Mouse (Mus musculus): ENCODE measurements around the gene Abcb9. TPM values are rescaled to one million over a fixed set of nuclear protein-coding genes. Genes with fewer than 3 reads are reported as not detected.

The Abcb9 gene
- 10 to 100 TPM; 54.8 to 62.4 TPM for total RNA-seq (2021)

DNA sequence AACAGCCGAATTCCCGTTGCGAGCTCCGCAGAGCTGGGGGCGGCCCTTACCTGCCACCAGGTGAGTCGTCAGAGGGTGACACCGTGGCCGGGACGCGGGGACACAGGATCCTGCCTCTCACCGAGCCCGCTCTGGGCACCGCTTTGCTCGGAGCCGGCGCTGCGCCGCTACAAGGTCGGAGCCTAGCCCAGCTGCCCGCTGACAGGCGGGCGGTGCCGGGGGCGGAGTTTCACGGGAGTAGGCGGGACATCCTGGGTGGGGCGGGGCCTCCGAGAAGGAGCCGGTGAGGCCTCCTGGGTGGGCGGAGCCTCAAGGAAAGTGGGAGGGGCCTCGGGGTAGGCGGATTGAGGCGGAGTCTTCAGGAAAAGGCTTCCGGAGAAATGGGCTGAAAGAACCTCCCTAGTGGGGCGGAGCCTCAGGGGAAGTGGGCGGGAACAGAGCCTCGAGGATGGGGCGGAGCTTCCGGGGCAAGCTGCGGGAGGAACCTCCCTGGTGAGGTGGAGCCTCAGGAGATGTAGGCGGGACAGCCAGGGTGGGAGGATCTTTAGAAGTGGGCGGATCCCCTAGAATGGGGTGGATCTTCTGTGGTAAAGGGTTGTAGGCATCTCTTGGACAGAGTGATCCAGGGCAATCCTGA is at the start of gene Abcb9:
TSS of gene Abcb9 (minus strand) at position 203 of the 637 bp plus-strand sequence.
- peak; percentile 92 to 99 for DNase-seq (ENCODE audit: low spot score in 2 of 2)
- intact Hi-C loops (cut with DNase I), result no loop called here

GRCm38 (mm10) chr5:124138066-124138465 is 42.5 kb upstream of the Abcb9 start:
- intact Hi-C loops (cut with DNase I), result no loop called here
- DNase-seq (ENCODE audit: low spot score in 2 of 2), result no peak

DNA sequence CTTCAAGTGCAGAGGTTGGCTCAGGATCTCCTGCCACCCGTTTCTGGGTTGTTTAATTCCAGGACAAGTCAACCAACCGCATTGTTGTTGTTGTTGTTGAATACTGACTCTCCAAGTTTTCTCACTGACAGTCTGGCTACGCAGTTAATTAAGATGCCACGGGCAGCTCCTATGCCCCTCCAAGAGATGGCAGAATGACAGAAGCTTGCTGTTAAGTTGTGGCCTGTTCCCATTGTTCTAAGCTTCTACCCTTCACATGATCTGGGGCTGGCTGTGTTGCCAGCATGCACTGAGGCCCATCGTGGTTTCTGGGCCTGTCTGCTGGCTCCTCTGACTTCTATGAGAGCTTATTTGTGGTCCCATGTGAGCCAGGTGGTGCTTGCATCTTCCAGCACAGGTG is 38.7 kb upstream of the Abcb9 start:
- intact Hi-C loops (cut with DNase I), result no loop called here
- DNase-seq (ENCODE audit: low spot score in 2 of 2), result no peak

- intact Hi-C loops (cut with DNase I), result no loop called here
- no peak for DNase-seq (ENCODE audit: low spot score in 2 of 2)
These were observed 29.5 kb upstream of the Abcb9 start for GRCm38 (mm10) chr5:124125093-124125492.

DNA sequence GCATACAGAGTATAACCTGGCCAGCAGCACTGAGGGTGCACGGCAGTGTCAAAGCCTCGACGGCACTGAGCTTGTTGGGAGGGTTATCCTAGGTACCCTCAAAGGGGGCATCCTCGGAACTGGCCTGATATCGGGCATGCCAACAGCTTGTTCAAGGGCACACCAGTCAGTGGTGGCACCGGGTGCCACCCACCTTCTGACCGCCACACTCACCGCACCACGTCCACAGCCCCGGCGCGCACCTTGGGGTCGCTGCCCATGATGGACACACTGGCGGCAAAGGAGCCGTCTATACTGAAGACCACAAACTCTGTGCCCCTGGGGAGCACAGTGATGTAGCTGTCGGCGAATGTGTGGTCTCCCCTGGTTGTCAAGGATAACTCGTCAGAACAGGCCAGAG is 26.8 kb upstream of the Abcb9 start:
- DNase-seq (ENCODE audit: low spot score in 2 of 2), result no peak
- intact Hi-C loops (cut with DNase I), result no loop called here

GRCm38 (mm10) chr5:124119204-124119603 is 23.6 kb upstream of the Abcb9 start:
- intact Hi-C loops (cut with DNase I), result no loop called here

GRCm38 (mm10) chr5:124115990-124116845 is 20.6 kb upstream of the Abcb9 start, which contains the start of gene Arl6ip4:
Gene Arl6ip4, plus strand, starts transcription at chr5:124116089.
- peak; percentile 80 to 84 for DNase-seq (ENCODE audit: low spot score in 2 of 2)
- intact Hi-C loops (cut with DNase I), result no loop called here

More at GRCm38 (mm10) chr5:124119204-124119603, 23.6 kb upstream of the Abcb9 start:
- DNase-seq (ENCODE audit: low spot score in 2 of 2), result no peak

DNA sequence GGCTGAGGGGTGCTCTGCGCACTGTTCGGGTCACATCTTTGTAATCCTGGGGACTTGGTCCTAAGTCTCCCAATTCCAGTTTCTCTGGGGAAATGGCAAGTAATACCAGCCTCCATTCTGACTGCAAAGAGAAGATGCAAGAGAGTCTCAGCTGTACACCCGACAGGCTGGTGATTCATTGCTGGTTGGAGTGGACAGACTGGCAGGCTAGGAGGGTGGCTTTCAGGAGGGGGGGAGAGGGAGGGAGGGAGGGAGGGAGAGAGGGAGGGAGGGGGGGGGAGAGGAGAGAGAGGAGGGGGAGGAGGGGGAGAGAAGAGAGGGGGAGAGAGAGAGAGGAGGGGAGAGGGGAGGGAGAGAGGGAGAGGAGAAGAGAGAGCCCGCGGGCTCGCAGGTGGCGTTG is 19.9 kb upstream of the Abcb9 start:
- no peak for DNase-seq (ENCODE audit: low spot score in 2 of 2)
- intact Hi-C loops (cut with DNase I), result no loop called here

GRCm38 (mm10) chr5:124114276-124115025 is 18.9 kb upstream of the Abcb9 start:
- intact Hi-C loops (cut with DNase I), result no loop called here

GRCm38 (mm10) chr5:124113030-124113429 is 17.4 kb upstream of the Abcb9 start:
- DNase-seq (ENCODE audit: low spot score in 2 of 2), result peak; percentile 62 to 75

More at GRCm38 (mm10) chr5:124114276-124115025, 18.9 kb upstream of the Abcb9 start:
- DNase-seq (ENCODE audit: low spot score in 2 of 2), result no peak

GRCm38 (mm10) chr5:124112531-124112930 is 16.9 kb upstream of the Abcb9 start:
- intact Hi-C loops (cut with DNase I), result no loop called here
- no peak for DNase-seq (ENCODE audit: low spot score in 2 of 2)

More at GRCm38 (mm10) chr5:124113030-124113429, 17.4 kb upstream of the Abcb9 start:
- intact Hi-C loops (cut with DNase I), result no loop called here

DNA sequence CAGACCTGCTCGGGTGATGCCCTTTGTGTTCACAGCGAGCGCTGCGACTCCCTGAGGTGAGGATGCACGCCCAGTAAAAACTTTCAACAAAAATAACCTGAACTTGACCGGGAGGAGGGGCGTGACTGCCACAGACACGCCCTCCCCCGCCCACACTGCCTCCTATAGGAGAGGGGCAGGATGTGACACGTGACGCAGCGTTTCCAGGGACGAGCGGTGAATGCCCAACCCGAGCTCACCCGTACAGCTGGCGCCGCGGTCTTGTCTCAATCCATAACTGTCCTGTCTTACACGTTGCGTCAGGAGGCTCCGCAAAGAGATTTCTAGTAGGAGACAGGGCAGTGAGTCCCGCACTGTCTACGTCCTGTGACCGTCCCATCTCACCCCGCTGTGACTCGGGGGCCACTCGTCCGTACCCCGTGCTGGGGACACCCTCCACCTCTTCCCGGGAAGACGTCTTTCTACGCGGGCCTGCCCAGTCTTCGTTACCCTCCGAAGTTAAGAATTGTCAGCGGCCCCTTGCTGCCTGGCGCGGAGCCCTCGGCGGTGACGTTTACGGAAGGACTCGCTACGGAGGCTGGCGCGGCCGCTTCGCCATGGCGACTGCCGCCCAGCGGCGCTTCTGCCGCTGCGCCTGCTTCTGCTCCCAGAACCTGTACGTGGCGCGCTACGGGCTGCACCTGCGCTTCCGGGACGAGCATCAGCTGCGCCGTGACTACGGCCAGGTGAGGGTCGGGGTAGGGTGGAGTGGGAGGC is 16.3 kb upstream of the Abcb9 start, which contains the start of gene Ogfod2:
TSS of gene Ogfod2 (plus strand) at position 556 of the 756 bp plus-strand sequence.
- peak; percentile 93 to 96 for DNase-seq (ENCODE audit: low spot score in 2 of 2)

DNA sequence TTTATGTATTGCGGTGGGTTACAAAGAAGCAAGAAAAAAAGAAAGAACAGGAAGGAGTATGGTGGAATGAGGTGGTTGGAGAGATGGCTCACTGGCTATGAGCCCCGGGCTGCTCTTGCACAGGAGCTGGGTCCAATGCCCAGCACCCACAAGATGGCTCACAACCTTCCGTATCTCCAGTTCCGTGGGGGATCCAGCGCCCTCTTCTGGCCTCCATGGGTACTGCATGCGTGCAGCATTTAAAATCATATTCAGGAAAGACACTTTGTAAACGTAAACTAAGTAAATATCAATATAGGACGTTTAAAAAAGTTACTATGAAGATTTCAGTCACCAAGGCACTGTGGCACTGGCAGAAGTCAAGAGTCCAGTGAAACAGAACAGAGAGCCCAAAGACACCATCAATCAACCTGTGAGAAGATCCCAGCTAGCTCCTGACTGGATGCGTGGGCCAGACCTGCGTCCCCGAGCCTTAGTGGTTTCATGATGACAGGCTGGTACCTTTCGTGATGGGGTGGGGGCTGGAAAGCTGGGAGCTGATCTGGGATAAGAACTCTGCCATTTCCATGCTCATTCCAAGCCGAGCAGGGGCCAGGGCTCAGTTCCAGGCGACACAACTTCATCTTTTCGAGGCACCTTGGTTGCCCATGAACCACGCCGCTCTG is 15.6 kb upstream of the Abcb9 start:
- intact Hi-C loops (cut with DNase I), result no loop called here
- peak in 1 of 2 experiments; percentile 22 for DNase-seq (ENCODE audit: low spot score in 2 of 2)

More for the DNA sequence above, 16.3 kb upstream of the Abcb9 start, which contains the start of gene Ogfod2:
- intact Hi-C loops (cut with DNase I), result no loop called here

GRCm38 (mm10) chr5:124103552-124103951 is 8.0 kb upstream of the Abcb9 start:
- DNase-seq (ENCODE audit: low spot score in 2 of 2), result no peak
- intact Hi-C loops (cut with DNase I), result no loop called here

DNA sequence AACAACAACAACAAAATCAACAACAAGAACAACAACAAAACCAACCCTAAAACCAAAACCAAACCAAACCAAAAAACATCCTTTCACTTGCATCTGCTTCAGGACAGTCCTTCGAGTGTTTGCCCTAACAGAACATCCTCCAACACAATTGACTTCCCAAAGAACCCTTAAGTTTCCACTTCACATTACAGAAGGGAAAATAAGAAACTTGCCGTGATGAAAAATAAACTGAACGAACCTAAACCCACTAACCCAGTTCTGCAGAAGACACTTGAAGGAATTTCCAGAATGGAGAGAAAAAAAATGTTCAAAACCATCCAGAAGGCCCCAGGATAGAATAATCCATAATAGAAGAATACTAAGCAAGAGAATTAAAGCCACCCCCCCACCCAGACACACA is 7.4 kb upstream of the Abcb9 start:
- intact Hi-C loops (cut with DNase I), result no loop called here
- DNase-seq (ENCODE audit: low spot score in 2 of 2), result no peak

DNA sequence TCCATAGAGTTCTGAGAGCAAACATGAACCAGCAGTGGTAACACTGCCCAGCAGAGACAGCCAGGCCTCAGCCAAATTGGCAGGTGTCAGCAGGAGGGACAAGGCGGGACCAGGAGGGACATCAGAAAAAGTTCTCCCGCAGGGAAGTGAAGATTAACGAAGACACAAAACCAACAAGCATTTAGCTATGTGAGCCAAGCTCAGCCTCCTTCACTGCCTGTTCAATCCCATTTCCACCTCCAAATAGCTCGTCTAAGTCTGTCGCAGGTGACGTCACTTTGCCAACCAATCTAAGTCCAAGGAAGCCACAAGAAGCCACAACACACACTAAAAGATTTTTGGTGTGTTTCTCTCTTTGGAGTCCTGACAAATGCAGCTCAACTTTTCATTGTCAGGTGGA is 6.7 kb upstream of the Abcb9 start:
- DNase-seq (ENCODE audit: low spot score in 2 of 2), result no peak
- intact Hi-C loops (cut with DNase I), result no loop called here

DNA sequence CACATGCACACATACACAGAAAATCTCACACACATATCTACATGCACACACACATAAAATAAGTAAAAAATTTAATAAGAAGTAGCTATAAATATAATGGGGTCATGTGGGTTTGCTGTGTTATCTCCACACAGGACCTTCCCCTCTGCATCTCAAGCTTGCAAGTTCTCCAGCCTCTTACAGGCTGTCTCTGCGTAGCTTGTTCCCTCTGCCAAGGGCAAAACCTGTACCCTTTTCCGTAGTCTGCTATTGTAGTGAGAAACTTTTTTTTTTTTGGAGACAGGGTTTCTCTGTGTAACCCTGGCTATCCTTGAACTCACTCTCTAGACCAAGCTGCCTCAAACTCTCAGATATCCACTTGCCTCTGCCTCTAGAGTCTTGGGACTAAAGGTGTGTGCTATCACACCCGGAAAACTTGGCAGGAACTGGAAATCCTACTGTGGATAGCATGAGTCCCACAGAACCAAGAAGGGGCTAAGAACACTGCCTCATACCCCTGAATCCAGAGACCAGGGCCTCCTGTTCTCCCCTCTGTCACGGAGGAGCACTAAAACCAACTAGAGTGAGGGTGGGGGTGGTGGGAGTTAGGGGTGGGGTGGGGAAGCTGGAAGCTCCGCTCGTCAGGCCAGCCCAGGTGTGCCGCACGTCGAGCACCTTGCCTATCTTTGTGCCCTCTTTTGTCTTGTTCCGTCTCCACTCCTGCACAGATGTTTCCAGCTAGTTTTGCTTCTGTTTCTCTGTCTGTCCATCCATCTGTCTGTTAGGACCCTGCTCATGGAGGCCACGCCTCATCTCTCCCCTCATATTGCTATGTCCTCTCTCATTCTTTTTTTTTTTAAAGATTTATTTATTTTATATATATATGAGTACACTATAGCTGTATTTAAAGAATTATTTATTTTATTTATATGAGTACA is 4.8 kb upstream of the Abcb9 start:
- intact Hi-C loops (cut with DNase I), result no loop called here
- no peak for DNase-seq (ENCODE audit: low spot score in 2 of 2)

GRCm38 (mm10) chr5:124098923-124099322 is 3.3 kb upstream of the Abcb9 start:
- no peak for DNase-seq (ENCODE audit: low spot score in 2 of 2)
- intact Hi-C loops (cut with DNase I), result no loop called here
